Mouse (Mus musculus) liver, adult 2 months (tissue): ENCODE results near the gene Lcp2. TPM values are rescaled to one million over a fixed set of nuclear protein-coding genes. Genes with fewer than 3 reads are reported as not detected.

ENCODE experiments used
- DNase-seq: peaks from one replicate; pipeline ENCODE4 v3.0.0-alpha.2; 2011; ENCODE audit warnings: low read depth, low spot score; ENCODE audit errors: extremely low read depth
- H3K27ac ChIP-seq: fragments of 200-500 bp; replicated peaks from 2 replicates; pipeline ENCODE4 v1.5.1; 2012; ENCODE audit warnings: low read depth, mild to moderate bottlenecking, control low read depth, inconsistent platforms, low read length; ENCODE audit not compliant: insufficient read depth
- H3K27me3 ChIP-seq: fragments of 200-500 bp; 2 replicates; pipeline ENCODE4 v1.6.1; 2012; ENCODE audit warnings: mild to moderate bottlenecking, moderate library complexity, low read length, inconsistent platforms; ENCODE audit not compliant: control insufficient read depth, insufficient read depth
- H3K36me3 ChIP-seq: fragments of 200-500 bp; 2 replicates; pipeline ENCODE4 v1.6.1; 2012; ENCODE audit warnings: low read length, inconsistent platforms; ENCODE audit not compliant: control insufficient read depth, insufficient read depth
- H3K4me1 ChIP-seq: fragments of 200-500 bp; 2 replicates; pipeline ENCODE4 v1.6.1; 2011; ENCODE audit warnings: low read length; ENCODE audit not compliant: control insufficient read depth, insufficient read depth
- H3K4me3 ChIP-seq: fragments of 200-500 bp; 2 replicates; pipeline ENCODE4 v1.5.1; 2011; ENCODE audit warnings: low read depth, mild to moderate bottlenecking, control low read depth, low read length, moderate library complexity; ENCODE audit not compliant: insufficient read depth
- H3K79me2 ChIP-seq: fragments of 200-500 bp; 2 replicates; pipeline ENCODE4 v1.6.1; 2012; ENCODE audit warnings: inconsistent platforms, mild to moderate bottlenecking, low read length, moderate library complexity; ENCODE audit not compliant: control insufficient read depth, insufficient read depth
- H3K9ac ChIP-seq: fragments of 200-500 bp; 2 replicates; pipeline ENCODE4 v1.6.1; 2012; ENCODE audit warnings: low read depth, mild to moderate bottlenecking, control low read depth, inconsistent platforms, low read length
- CTCF ChIP-seq: fragments of 200-500 bp; IDR thresholded peaks from 2 replicates; pipeline ENCODE4 v1.5.1; 2011; ENCODE audit warnings: low read depth, low read length, control low read depth
- POLR2A ChIP-seq: fragments of 200-500 bp; IDR thresholded peaks from 2 replicates; pipeline ENCODE4 v1.6.1; 2011; ENCODE audit warnings: low read length, control low read depth; ENCODE audit not compliant: insufficient read depth; ENCODE audit errors: extremely low read depth
- WGBS: fragments of 180-500 bp; shearing (Covaris S2); methylation state at CpG from one replicate; pipeline ENCODE4 v1.1.7; 2018; 5-methylcytosine and 5-hydroxymethylcytosine counted together
- polyA plus RNA-seq: library from polyadenylated mRNA; depleted of rRNA; stranded (reverse); fragments of >200 nt; gene quantifications from 2 replicates; pipeline ENCODE4 v1.2.3, GENCODE M21; 2012
- total RNA-seq: library from RNA; depleted of rRNA; stranded (reverse); fragments of >200 nt; gene quantifications from 2 replicates; pipeline ENCODE4 v1.2.3, GENCODE M21; 2014

The Lcp2 gene
- total and polyA plus RNA-seq, 2 experiments, result 2.3 to 2.9 TPM

GRCm38 (mm10) chr11:34079542-34080464 lies 33.1 kb downstream of the Lcp2 start:
- H3K27ac ChIP-seq, result no peak overlapping the region
- no peaks in the 10 kb centered on the region for H3K4me1 ChIP-seq
- DNase-seq, result no peak
- H3K4me3 ChIP-seq, result no peak overlapping the region
- WGBS, result 49% methylated on average over 6 of the region's 6 CpGs
- no peak overlapping the region for H3K9ac ChIP-seq
- H3K27me3 ChIP-seq, result no peaks in the 10 kb centered on the region
- no peaks in the 10 kb centered on the region for H3K36me3 ChIP-seq
- TF ChIP-seq POLR2A (no peak), CTCF (no peak)
- H3K79me2 ChIP-seq, result no peaks in the 10 kb centered on the region

- no peak for DNase-seq
- 65% methylated on average over 7 of the region's 7 CpGs for WGBS
- H3K27ac ChIP-seq, result no peak overlapping the region
- TF ChIP-seq CTCF (no peak), POLR2A (no peak)
- no peaks in the 10 kb centered on the region for H3K27me3 ChIP-seq
- no peak overlapping the region for H3K9ac ChIP-seq
- H3K79me2 ChIP-seq, result no peaks in the 10 kb centered on the region
- H3K4me3 ChIP-seq, result no peak overlapping the region
- H3K4me1 ChIP-seq, result no peaks in the 10 kb centered on the region; the same call in 1 of the 2 replicates
- H3K36me3 ChIP-seq, result no peaks in the 10 kb centered on the region
These were observed 37.1 kb downstream of the Lcp2 start for GRCm38 (mm10) chr11:34083795-34084194.

GRCm38 (mm10) chr11:34084639-34085038 lies 37.9 kb downstream of the Lcp2 start:
- no peak for DNase-seq
- no peaks in the 10 kb centered on the region; the same call in 1 of the 2 replicates for H3K4me1 ChIP-seq
- no peak for TF ChIP-seq CTCF
- no peak for TF ChIP-seq POLR2A
- H3K79me2 ChIP-seq, result no peaks in the 10 kb centered on the region
- no peak overlapping the region for H3K27ac ChIP-seq
- no peak overlapping the region for H3K4me3 ChIP-seq
- H3K27me3 ChIP-seq, result no peaks in the 10 kb centered on the region
- WGBS, result 45% methylated on average over 2 of the region's 2 CpGs
- H3K36me3 ChIP-seq, result no peaks in the 10 kb centered on the region
- no peak overlapping the region for H3K9ac ChIP-seq

GRCm38 (mm10) chr11:34086164-34086751 lies 39.5 kb downstream of the Lcp2 start:
- Histone ChIP-seq H3K4me3 (no peak overlapping the region), H3K27me3 (no peaks in the 10 kb centered on the region), H3K4me1 (no peaks in the 10 kb centered on the region; the same call in 1 of the 2 replicates), H3K27ac (peak overlapping the region; percentile 58; the same call in 1 of the 2 replicates), H3K9ac (no peak overlapping the region), H3K79me2 (no peaks in the 10 kb centered on the region), H3K36me3 (no peaks in the 10 kb centered on the region)
- TF ChIP-seq POLR2A (no peak), CTCF (no peak)
- peak; percentile 54 for DNase-seq
- WGBS, result 58% methylated on average over 8 of the region's 8 CpGs

- no peaks in the 10 kb centered on the region for H3K36me3 ChIP-seq
- H3K4me1 ChIP-seq, result no peaks in the 10 kb centered on the region; the same call in 1 of the 2 replicates
- H3K9ac ChIP-seq, result no peak overlapping the region
- 79% methylated on average over 3 of the region's 3 CpGs for WGBS
- H3K27me3 ChIP-seq, result no peaks in the 10 kb centered on the region
- H3K27ac ChIP-seq, result no peak overlapping the region
- no peak overlapping the region for H3K4me3 ChIP-seq
- TF ChIP-seq CTCF, result peak; percentile 14; the same call in 1 of the 2 replicates
- no peak for TF ChIP-seq POLR2A
- no peaks in the 10 kb centered on the region for H3K79me2 ChIP-seq
- DNase-seq, result no peak
These were observed 40.3 kb downstream of the Lcp2 start for GRCm38 (mm10) chr11:34087064-34087463.
